Mouse (Mus musculus) brown adipose tissue, adult 24 weeks (tissue): Measurements from ENCODE around the gene Pacsin1. TPM values are rescaled to one million over a fixed set of nuclear protein-coding genes. Genes with fewer than 3 reads are reported as not detected.

ENCODE experiments used
- H3K27ac ChIP-seq: fragments of 200-500 bp; replicated peaks from 2 replicates; pipeline ENCODE4 v1.5.1; 2012; ENCODE audit warnings: low read depth, mild to moderate bottlenecking, low read length
- H3K4me1 ChIP-seq: fragments of 200-500 bp; 2 replicates; pipeline ENCODE4 v1.6.1; 2012; ENCODE audit warnings: low read length, mixed read lengths; ENCODE audit not compliant: control insufficient read depth, insufficient read depth, insufficient read length
- H3K4me3 ChIP-seq: fragments of 200-500 bp; 2 replicates; pipeline ENCODE4 v1.5.1; 2012; ENCODE audit warnings: low read depth, mild to moderate bottlenecking, low read length, moderate library complexity; ENCODE audit not compliant: insufficient read depth
- polyA plus RNA-seq: library from polyadenylated mRNA; stranded (reverse); fragments of >200 nt; gene quantifications from 2 replicates; pipeline ENCODE4 v1.2.4, GENCODE M21; 2012; ENCODE audit not compliant: missing spikeins, insufficient read depth, insufficient read length

Gene Pacsin1
- polyA plus RNA-seq, 1 experiment = not detected

- Histone ChIP-seq H3K27ac (no peak overlapping the region), H3K4me3 (no peak overlapping the region), H3K4me1 (no peaks in the 10 kb centered on the region)
Measured at GRCm38 (mm10) chr17:27760169-27760568, 104.9 kb downstream of the Pacsin1 start.

Other genes starting within 250 kb of the Pacsin1 start
- not detected in 2 replicates for gene Grm4, start 134.1 kb upstream of the Pacsin1 start, polyA plus RNA-seq
- gene Hmga1, start 99.0 kb upstream of the Pacsin1 start, polyA plus RNA-seq = 10.2 TPM in 1 of 2 replicates, not detected in the other
- 11.1 and 15.6 TPM in 2 replicates for gene AI413582, start 89.8 kb upstream of the Pacsin1 start, polyA plus RNA-seq
- 68.4 and 69.5 TPM in 2 replicates for gene Nudt3, start 32.0 kb upstream of the Pacsin1 start, polyA plus RNA-seq
- not detected in 2 replicates for gene RPS10-NUDT3, start 20.3 kb upstream of the Pacsin1 start, polyA plus RNA-seq
- gene Rps10, start 18.8 kb upstream of the Pacsin1 start, polyA plus RNA-seq = 671 and 765 TPM in 2 replicates
- not detected in 2 replicates for gene Spdef, start 73.4 kb downstream of the Pacsin1 start, polyA plus RNA-seq
- 62.2 and 89.1 TPM in 2 replicates for gene D17Wsu92e, start 165.1 kb downstream of the Pacsin1 start, polyA plus RNA-seq
- gene Snrpc, start 182.6 kb downstream of the Pacsin1 start, polyA plus RNA-seq = 50.9 and 79.9 TPM in 2 replicates
- 6.1 and 11.2 TPM in 2 replicates for gene Uhrf1bp1, start 200.9 kb downstream of the Pacsin1 start, polyA plus RNA-seq